Mouse (Mus musculus) megakaryocyte-erythroid progenitor cell, adult 5 weeks (primary cell): Measurements from ENCODE around the gene Pom121l2. TPM values are rescaled to one million over a fixed set of nuclear protein-coding genes. Genes with fewer than 3 reads are reported as not detected.

Experiments used
- polyA plus RNA-seq: library from polyadenylated mRNA; stranded (reverse); fragments of >175 nt; gene quantifications from 2 replicates; pipeline ENCODE4 v1.2.3, GENCODE M21; 2012

Pom121l2 gene
- polyA plus RNA-seq = 0.06 TPM in 1 of 2 replicates, not detected in the other

DNA sequence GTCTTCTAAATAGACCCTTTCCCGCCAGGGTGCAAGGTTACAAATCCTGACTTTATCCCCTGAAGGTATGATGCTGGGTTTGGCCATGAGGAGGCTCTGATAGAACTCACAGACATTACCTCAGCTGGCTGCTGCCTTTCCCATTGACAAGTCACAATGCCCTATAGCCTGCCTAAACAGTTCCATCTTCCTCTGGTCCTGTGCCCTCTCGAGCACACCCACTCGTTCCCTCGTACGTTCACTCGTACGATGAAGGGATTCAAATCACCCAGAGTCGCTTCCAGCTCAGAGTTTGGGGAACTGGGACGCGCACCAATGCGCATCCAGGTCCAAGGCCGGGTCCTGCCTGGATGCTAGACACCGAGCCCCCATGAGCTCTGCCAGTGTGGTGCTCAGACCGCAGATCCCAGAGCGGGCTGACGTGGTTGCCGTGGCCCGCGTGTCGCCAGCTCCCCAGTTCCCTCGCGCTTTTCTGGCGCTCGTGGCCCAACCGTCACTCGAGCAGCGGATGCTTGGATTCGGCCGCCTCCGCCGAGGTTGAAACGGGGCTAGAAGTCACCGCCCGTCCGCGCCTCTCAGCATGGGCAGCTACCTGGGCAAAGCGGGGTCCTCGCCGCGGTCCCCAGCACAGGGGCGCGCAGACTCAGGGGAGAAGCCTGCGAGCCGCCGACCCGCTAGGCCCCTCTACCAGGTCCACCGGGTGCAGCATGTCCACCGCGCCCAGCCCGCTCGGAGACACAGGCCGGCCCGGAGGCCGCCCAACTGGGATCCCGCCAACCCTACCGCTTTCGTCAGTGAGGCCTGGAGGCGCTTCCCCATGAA lies at the start of gene Pom121l2:
TSS of gene Pom121l2 (plus strand) at position 214 of the 822 bp plus-strand sequence.

DNA sequence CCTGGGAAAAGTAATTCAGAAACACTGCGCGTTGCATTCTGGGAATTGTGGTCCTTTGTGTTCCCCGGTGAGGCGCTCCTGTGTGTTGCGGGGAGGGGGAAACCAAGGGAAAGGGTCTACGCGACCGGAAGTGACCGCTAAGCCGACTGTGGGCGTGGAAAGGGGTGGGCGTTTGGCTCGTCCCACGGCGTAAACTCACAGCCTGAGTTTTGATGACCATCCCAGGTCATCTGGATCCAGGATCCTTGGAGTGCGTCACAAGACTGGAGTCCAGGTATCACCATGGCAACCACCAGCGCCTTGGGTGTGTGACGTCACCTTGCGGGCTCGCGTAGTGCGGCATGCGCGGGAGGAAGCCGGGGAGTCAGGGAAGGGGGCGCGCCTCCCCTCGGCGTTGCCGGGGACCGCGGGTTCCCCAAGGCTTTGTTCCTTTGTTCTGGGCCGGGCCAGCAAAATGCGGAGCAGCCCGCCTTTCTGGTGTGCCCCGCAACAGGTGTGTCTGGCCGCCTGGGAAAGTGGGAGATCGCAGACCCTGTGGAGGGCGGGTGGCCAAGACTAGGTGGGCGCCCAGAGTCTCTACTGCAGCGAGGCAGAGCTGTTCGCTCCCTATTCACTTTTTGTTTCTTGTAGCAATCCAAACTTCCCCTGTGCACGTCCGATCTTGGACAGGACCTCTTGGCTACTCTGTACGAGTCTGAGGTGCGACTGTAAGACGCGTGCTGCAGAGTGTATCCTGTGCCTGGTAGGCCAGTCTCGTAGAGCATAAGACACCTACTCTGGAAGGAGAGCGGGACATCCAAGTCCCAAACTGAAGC lies 35.9 kb upstream of the Pom121l2 start, which contains the start of gene Zfp184:
TSS of gene Zfp184 (plus strand) at position 169 of the 815 bp plus-strand sequence.

DNA sequence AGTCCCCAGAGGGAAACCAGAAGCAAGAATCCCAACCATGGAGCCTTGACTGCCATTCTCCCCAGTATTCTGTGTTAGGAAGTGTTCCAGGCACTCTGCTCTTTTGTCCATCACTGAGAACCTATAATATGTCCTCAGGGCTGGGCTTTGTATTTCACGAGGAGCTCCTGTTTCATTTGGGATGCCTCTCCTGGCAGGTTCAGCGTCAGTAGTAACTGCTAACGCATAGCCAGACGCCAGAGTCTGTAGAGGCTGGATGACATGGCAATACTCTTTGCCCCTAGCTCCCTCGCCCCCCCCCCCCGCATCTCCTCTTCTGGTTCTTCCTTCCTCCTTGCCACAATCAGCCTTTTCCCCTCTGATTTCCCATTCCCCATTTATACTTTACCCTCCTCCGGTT lies 28.6 kb downstream of the Pom121l2 start, which contains the start of gene Prss16:
TSS of gene Prss16 (minus strand) at position 101 of the 400 bp plus-strand sequence.

DNA sequence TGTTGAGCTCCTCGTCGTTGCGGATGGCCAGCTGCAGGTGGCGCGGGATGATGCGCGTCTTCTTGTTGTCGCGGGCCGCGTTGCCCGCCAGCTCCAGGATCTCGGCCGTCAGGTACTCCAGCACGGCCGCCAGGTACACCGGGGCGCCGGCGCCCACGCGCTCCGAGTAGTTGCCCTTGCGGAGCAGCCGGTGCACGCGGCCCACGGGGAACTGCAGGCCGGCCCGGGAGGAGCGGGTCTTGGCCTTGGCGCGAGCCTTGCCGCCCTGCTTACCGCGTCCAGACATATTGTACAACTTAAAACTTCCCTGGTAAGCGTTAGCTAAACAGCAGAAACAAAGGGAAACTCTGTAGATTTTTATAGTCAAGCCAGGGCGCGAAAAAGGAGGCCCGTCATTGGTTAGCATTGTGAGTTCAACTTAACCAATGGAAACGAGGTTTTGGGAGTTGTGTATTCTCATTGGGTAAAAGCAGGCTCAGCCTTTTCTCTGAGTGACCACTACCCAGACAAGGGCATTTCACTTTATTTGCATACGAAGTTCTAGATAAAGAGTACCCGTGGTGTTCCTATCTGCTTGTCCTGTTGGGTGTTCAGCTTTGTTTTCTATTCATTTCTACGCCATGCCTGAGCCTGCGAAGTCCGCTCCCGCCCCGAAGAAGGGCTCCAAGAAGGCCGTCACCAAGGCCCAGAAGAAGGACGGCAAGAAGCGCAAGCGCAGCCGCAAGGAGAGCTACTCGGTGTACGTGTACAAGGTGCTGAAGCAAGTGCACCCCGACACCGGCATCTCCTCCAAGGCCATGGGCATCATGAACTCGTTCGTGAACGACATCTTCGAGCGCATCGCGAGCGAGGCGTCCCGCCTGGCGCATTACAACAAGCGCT lies 54.5 kb downstream of the Pom121l2 start, which contains the start of the genes Hist1h2ah and Hist1h2bk:
TSS of gene Hist1h2ah (minus strand) at position 302 of the 882 bp plus-strand sequence.
TSS of gene Hist1h2bk (plus strand) at position 604 of the 882 bp plus-strand sequence.

Other genes with a start within 250 kb of the Pom121l2 start
- 2.5 and 5.2 TPM in 2 replicates for gene Hist1h4j, start 246.1 kb upstream of the Pom121l2 start, polyA plus RNA-seq
- 19.1 and 29.2 TPM in 2 replicates for gene Hist1h4k, start 230.7 kb upstream of the Pom121l2 start, polyA plus RNA-seq
- 83.4 and 107 TPM in 2 replicates for gene Hist1h2ak, start 227.4 kb upstream of the Pom121l2 start, polyA plus RNA-seq
- gene Hist1h2bn, start 227.1 kb upstream of the Pom121l2 start, polyA plus RNA-seq = 6.8 and 17.1 TPM in 2 replicates
- 5.0 and 8.4 TPM in 2 replicates for gene Hist1h1b, start 200.6 kb upstream of the Pom121l2 start, polyA plus RNA-seq
- gene Hist1h3i, start 197.8 kb upstream of the Pom121l2 start, polyA plus RNA-seq = 37.8 and 49.3 TPM in 2 replicates
- gene Hist1h2an, start 194.0 kb upstream of the Pom121l2 start, polyA plus RNA-seq = 29.4 and 41.7 TPM in 2 replicates
- gene Hist1h2bp, start 193.7 kb upstream of the Pom121l2 start, polyA plus RNA-seq = 0.74 TPM in 2 replicates
- gene Hist1h2bq, start 171.0 kb upstream of the Pom121l2 start, polyA plus RNA-seq = 2.3 and 7.9 TPM in 2 replicates
- gene Hist1h2ao, start 170.7 kb upstream of the Pom121l2 start, polyA plus RNA-seq = 9,267 and 13,368 TPM in 2 replicates
- gene Hist1h4m, start 169.4 kb upstream of the Pom121l2 start, polyA plus RNA-seq = 48.0 and 58.9 TPM in 2 replicates
- gene Hist1h4n, start 149.0 kb upstream of the Pom121l2 start, polyA plus RNA-seq = 4.8 and 10.5 TPM in 2 replicates
- gene Hist1h2ap, start 147.7 kb upstream of the Pom121l2 start, polyA plus RNA-seq = 6,142 and 6,696 TPM in 2 replicates
- gene Hist1h2br, start 147.5 kb upstream of the Pom121l2 start, polyA plus RNA-seq = 5.8 TPM in 1 of 2 replicates, not detected in the other
- 0.39 and 0.64 TPM in 2 replicates for gene Zfp184, start 36.1 kb upstream of the Pom121l2 start, polyA plus RNA-seq
- 3.2 and 6.9 TPM in 2 replicates for gene Prss16, start 28.5 kb downstream of the Pom121l2 start, polyA plus RNA-seq
- 5.4 and 12.3 TPM in 2 replicates for gene Hist1h2ah, start 54.4 kb downstream of the Pom121l2 start, polyA plus RNA-seq
- gene Hist1h2bk, start 54.7 kb downstream of the Pom121l2 start, polyA plus RNA-seq = 15.0 and 17.1 TPM in 2 replicates
- 56.9 and 64.7 TPM in 2 replicates for gene Hist1h4i, start 60.2 kb downstream of the Pom121l2 start, polyA plus RNA-seq
- 31.0 and 38.1 TPM in 2 replicates for gene Hist1h2ag, start 61.8 kb downstream of the Pom121l2 start, polyA plus RNA-seq
- gene Hist1h2bj, start 62.0 kb downstream of the Pom121l2 start, polyA plus RNA-seq = 32.2 and 35.1 TPM in 2 replicates
- gene Vmn1r188, start 103.2 kb downstream of the Pom121l2 start, polyA plus RNA-seq = not detected in 2 replicates
- gene Vmn1r189, start 124.6 kb downstream of the Pom121l2 start, polyA plus RNA-seq = not detected in 2 replicates
- not detected in 2 replicates for gene Vmn1r191, start 202.8 kb downstream of the Pom121l2 start, polyA plus RNA-seq
- gene Vmn1r192, start 209.9 kb downstream of the Pom121l2 start, polyA plus RNA-seq = not detected in 2 replicates
- gene Vmn1r193, start 242.0 kb downstream of the Pom121l2 start, polyA plus RNA-seq = 0.02 TPM in 1 of 2 replicates, not detected in the other